Mouse (Mus musculus) cerebellum, adult 9-10 months (tissue): Measurements from ENCODE around the gene Rimklb.
"Not testable (repeated sequence)": the region's sequence is repeated elsewhere in the genome, so short reads cannot be mapped to it uniquely, and the experiment has no call there.

ENCODE experiments used
- DNase-seq: peaks from one replicate; pipeline ENCODE4 v3.0.0; 2022

Rimklb gene

DNA sequence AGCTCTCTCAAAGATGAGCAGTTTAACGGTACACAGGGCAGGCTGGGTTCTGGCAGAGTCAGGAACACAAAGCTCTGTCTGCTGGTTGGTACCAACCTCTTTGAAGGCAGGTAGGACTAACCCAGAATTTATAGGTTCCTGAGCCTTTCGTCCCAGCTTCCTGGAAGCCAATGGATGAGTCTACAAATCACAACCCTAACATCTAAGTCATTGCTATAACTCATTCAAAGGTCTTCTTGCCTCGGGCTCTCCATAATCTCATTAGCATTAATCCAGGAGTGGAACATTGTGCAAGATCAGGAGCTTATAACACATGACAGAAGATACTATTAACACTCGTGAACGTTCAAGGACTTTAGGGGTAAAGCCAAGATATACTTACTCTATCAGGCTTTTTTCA, at the start of gene Rimklb:
TSS of gene Rimklb (minus strand) at position 101 of the 400 bp plus-strand sequence.
- no peak for DNase-seq

DNA sequence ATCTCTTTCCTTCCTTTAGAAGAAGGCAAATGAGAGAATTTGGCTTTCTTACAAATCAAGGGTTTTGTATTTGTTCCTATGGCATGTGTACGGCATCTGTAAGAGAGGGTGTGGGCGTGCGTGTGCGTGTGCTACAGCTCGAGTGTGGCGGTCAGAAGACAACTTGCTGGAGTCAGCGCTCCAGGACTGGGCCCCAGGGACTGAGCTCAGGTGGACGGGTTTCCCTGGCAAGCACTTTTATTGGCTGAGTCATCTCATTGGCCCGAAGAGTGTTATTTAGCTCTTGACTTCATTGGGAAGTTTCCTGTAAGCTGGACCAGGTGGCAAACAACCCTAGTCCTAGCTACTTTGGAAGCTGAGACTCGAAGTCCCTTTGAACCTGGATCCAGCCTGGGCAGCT, 47.4 kb upstream of the Rimklb start:
- DNase-seq, result no peak

- DNase-seq, result no peak
Observed at GRCm38 (mm10) chr6:122545289-122545882, 46.8 kb upstream of the Rimklb start.

DNA sequence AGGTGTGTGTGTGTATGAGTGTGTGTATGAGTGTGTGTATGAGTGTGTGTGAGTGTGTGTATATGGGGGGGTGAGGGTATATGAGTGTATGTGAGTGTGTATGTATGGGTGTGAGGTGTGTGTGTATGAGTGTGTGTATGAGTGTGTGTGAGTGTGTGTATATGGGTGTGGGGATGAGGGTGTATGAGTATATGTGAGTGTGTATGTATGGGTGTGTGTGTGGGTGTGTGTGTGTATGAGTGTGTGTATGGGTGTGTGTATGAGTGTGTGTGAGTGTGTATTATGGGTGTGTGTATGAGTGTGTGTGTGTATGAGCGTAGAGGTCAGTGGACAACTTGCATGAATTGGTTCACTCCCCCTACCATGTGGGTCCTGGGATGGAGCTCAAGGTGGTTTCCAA, 46.1 kb upstream of the Rimklb start:
- DNase-seq, result no peak

- DNase-seq, result no peak
Observed at GRCm38 (mm10) chr6:122543574-122543973, 45.0 kb upstream of the Rimklb start.

- not testable (repeated sequence) for DNase-seq
Observed at GRCm38 (mm10) chr6:122542459-122542858, 43.9 kb upstream of the Rimklb start.

DNA sequence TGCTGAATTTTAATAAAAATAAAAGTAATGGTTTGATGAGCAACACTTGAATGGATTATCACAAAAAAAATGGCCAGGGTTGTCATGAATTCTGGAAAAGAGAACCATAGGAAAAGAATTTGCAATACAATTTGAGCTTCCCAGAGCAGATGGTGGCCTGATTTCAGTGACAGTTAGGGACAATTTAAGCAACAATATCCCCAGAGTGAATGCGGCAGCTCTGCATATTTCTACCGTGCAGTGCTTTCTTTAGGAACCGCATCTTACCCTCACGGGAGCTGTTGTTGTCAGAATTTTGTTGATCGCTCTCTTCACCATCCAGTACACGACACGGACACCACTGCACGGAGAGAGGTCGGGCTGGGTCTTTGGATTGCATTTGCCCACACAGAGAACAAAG, 41.0 kb upstream of the Rimklb start:
- DNase-seq, result no peak

GRCm38 (mm10) chr6:122534032-122534431, 35.5 kb upstream of the Rimklb start:
- no peak for DNase-seq

- DNase-seq, result no peak
Observed at GRCm38 (mm10) chr6:122532883-122533302, 34.3 kb upstream of the Rimklb start.

DNA sequence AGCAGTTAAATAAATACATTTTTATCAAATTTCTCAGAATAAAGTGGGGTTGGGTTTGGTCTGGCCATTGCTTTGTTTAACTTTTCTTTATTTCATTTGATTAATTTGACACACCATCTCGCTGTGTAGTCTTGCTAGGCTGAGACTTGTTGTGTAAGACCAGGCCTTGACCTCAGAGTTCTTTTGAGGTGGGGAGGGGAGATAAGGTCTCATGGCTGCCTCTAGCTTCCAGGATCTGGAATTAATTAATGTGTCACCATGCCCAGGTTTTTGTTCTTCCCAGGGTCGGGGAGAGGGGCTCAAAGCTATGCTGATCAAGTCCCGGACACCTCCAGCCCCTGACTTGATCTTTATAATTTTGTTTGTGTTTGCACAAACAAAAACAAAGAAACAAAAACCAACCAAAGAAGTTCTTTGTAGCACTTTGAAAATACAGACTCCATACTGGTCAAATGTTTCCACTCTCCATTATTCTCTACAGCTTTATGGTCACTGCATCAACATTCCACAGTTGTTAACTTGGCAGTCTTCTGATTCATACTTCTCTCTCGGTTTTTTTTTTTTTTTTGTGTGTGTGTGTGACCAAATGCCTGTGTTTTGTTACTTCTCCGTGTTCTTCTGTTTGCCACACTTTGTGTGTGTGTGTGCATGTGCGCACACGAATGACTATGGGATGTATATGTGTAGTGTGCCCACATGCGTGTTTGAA, 33.1 kb upstream of the Rimklb start:
- no peak for DNase-seq

- DNase-seq, result no peak
Observed at GRCm38 (mm10) chr6:122528136-122528535, 29.6 kb upstream of the Rimklb start.

DNA sequence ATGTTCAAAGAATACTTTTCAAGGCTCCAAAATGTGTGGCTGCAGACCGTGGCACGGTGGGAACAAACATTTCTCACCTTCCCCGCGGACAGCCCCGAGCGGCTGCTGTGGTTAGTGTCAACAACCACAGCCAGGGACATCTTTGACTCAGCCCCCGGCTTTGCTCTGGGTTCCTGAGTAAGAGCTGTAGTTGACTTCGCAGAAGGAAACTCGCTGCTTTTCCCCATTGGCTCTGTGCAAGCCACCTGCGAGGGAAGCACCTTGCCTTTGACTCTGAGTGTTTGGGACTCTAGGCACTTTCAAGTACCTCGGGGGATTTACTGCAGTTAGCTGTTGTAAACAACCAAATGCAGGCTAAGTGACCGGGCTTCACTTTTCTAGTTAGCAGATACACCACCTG, 29.0 kb upstream of the Rimklb start:
- DNase-seq, result no peak

- DNase-seq, result no peak
Observed at GRCm38 (mm10) chr6:122523289-122523688, 24.7 kb upstream of the Rimklb start.

DNA sequence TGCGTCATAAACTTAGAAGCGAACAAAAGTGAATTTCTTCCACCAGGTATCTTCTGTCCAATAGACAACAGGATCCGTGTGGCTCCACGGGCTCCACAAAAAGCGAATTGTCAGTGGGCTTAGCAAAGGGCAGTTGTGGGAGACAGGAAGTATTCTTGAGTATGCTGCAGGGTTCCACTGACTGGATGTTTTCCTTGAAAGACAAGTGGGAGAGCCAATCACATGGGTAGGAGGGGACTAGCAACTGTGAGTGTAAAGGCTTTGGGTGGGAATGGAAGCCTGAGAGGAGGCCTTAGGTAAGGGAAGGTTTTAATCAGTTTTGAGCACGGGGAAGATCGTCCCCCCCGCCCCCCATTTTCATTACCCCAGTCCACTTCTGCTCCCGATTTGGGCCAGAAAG, 24.0 kb upstream of the Rimklb start:
- DNase-seq, result no peak

DNA sequence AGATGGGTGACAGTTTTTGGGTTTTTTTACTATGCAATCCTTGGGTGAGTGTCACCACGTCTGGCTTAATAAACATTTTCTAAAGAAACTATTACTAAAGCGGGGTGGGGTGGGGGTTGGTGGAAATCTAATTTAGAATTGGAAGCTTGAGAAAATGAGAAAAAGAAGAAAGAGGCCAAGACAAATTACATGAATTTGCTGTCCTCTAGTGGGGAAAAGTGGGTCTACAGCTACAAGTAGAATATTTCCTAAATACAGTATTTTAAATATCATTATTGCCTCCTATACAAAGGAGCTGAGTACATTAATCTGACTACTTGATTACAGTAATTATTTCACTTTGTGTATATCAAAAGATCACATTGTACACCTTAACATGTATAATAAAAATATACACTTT, 20.8 kb upstream of the Rimklb start:
- no peak for DNase-seq

GRCm38 (mm10) chr6:122517668-122518067, 19.1 kb upstream of the Rimklb start:
- DNase-seq, result no peak

DNA sequence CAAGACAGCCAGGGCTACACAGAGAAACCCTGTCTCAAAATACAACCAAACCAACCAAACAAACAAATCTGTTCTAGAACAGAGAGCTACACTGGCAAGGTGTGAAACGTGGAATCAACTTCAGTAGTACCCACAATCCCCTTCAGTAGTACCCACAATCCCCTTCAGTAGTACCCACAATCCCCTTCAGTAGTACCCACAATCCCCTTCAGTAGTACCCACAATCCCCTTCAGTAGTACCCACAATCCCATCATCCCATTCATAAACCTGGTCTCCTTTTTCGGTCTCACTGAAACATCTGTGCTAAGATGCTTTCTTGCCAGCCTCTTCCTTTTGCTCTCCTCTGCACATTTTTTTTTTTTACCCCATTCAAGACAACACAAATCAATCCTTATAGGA, 17.2 kb upstream of the Rimklb start:
- DNase-seq, result not testable (repeated sequence)

GRCm38 (mm10) chr6:122514312-122514711, 15.8 kb upstream of the Rimklb start:
- DNase-seq, result no peak

GRCm38 (mm10) chr6:122512914-122513878, 14.6 kb upstream of the Rimklb start:
- no peak for DNase-seq

GRCm38 (mm10) chr6:122508494-122508893, 9.9 kb upstream of the Rimklb start:
- no peak for DNase-seq

DNA sequence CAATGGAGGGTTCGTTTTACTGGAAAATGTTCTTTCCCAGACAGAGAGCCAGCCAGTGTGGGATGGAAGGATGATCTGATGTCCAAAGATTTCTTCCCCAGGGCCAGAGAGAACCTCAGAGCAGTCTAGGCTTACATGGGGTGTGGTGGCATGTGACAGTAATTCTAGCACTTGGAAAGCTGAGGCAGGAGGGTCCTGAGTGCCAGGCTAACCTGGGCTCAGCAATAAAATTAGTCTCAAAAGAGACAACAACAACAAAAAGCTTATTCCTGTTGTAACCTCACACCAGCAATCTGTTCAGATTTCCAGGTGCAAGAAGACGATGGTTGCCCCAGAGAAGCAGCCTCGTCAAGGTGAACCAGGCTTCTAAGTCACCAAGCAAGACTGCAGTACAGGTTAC, 7.0 kb upstream of the Rimklb start, which contains the start of gene Mfap5:
TSS of gene Mfap5 (plus strand) at position 301 of the 400 bp plus-strand sequence.
- DNase-seq, result no peak

DNA sequence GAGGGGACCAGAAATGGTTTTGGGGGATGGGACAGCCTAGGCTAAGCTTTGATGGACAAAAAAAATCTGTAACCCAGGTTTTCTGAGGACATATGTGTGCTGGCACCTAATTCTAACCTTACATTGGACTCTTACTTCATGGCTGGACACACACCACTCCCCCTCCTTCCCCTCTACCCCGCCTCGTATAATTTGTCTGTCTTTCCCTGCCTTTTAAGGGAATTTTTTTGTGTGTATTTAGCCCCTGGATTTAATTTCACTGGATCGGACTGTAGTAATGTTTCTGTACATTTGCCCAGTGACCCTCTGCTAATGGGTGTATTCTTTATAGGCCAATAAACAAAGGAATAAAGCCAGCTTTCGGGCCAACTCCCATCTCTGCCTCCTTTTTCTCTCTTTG, 6.5 kb upstream of the Rimklb start:
- DNase-seq, result no peak

DNA sequence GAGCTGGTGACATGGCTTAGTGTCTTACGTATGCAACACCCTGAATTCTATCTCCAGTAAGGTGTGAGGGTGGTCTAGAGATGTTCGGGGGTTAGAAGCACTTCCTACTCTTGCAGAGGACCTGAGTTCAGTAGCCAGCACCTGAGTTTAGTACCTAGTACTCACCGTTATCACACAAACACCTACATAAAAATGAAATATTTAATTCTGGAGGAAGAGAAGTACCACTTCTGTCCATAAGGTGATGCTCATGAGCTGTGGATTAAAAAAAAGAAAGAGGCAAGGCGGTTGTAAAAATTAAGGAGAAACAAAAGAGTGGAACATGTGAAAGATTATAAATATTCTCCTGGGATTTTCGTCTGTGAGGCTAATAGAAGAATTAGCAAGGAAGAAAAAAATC, 2.1 kb downstream of the Rimklb start:
- DNase-seq, result peak; percentile 32
